Mouse (Mus musculus): Measurements from ENCODE around the gene 4933427I04Rik. TPM values are rescaled to one million over a fixed set of nuclear protein-coding genes. Genes with fewer than 3 reads are reported as not detected.

Gene 4933427I04Rik
- 0.38 TPM in 1 of 3 replicates, not detected in the others for total RNA-seq (2017)

- ATAC-seq (replicated peaks; ENCODE audit: insufficient number of reproducible peaks, low FRiP score, low TSS enrichment, poor library complexity, severe bottlenecking), result no peak
Observed at GRCm38 (mm10) chr4:123859379-123859778, at the start of gene 4933427I04Rik. TSS of gene 4933427I04Rik (plus strand) at chr4:123859679.

GRCm38 (mm10) chr4:123810475-123811295 lies 48.8 kb upstream of the 4933427I04Rik start:
- no peak for ATAC-seq (replicated peaks; ENCODE audit: insufficient number of reproducible peaks, low FRiP score, low TSS enrichment, poor library complexity, severe bottlenecking)

DNA sequence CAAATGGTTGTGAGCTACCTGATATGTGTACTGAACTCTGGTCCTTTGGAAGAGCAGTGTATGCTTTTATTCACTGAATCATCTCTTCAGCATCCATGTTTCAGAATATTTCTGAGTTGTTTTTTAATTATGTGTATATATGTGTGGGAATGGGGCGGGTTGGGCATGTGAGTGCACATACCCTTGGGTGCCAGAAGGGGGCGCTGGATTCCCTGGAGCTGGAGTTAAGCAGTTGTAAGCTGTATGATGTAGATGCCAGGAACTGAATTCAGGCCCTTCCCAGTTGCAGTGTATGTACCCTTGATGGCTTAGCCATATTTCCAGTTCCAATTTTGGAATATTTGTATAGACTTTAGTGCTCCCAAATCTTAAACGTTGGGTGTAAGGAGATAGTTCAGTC lies 47.0 kb upstream of the 4933427I04Rik start:
- no peak for ATAC-seq (replicated peaks; ENCODE audit: insufficient number of reproducible peaks, low FRiP score, low TSS enrichment, poor library complexity, severe bottlenecking)

DNA sequence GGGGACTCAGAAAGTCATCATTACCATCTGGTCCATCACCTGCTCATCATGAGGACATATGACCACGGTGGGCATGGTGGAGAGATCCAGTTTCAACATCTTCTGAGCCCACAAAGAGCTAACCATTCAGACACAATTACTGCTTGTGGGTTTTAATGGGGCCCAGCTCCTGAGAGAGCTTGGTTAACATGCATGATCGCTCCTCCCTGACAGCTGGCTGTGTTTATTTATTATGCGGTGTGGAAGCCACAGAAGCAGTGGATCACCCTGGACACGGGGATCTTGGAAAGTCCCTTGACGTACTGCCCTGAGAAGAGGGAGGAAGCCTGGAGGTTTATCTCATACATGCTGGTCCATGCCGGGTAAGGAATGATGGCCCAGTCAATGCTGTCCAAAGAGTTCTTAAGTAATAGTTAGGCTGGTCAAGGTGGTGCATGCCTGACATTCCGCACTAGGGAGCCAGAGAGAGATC lies 45.4 kb upstream of the 4933427I04Rik start:
- ATAC-seq (replicated peaks; ENCODE audit: insufficient number of reproducible peaks, low FRiP score, low TSS enrichment, poor library complexity, severe bottlenecking), result no peak

DNA sequence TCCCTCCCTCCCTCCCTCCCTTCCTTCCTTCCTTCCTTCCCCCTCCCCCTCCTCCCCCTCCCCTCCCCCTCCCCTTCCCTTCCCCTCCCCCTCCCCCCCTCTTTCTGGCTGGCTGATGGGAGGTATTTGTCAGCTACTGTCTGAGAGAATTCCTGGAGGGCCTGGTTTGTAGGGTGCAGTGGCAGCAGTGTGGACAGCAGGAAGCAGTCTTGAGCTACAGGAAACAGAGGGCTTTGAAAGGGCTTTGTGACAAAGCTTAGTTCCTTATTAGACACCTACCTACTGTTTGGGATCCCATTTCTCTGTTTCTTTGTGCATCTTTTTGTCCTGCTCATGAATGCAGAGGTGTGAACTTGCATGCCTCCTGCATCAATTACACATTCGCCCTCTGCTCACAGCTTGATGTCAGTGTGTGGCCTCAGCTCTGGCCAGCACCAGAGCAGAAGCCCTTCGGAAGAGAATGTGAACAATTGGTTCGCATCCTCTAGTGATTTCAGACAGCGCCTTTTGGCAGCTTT lies 40.3 kb upstream of the 4933427I04Rik start:
- ATAC-seq (replicated peaks; ENCODE audit: insufficient number of reproducible peaks, low FRiP score, low TSS enrichment, poor library complexity, severe bottlenecking), result no peak

GRCm38 (mm10) chr4:123842126-123842525 lies 17.4 kb upstream of the 4933427I04Rik start:
- ATAC-seq (replicated peaks; ENCODE audit: insufficient number of reproducible peaks, low FRiP score, low TSS enrichment, poor library complexity, severe bottlenecking), result no peak

GRCm38 (mm10) chr4:123856888-123857287 lies 2.6 kb upstream of the 4933427I04Rik start:
- ATAC-seq (replicated peaks; ENCODE audit: insufficient number of reproducible peaks, low FRiP score, low TSS enrichment, poor library complexity, severe bottlenecking), result no peak

DNA sequence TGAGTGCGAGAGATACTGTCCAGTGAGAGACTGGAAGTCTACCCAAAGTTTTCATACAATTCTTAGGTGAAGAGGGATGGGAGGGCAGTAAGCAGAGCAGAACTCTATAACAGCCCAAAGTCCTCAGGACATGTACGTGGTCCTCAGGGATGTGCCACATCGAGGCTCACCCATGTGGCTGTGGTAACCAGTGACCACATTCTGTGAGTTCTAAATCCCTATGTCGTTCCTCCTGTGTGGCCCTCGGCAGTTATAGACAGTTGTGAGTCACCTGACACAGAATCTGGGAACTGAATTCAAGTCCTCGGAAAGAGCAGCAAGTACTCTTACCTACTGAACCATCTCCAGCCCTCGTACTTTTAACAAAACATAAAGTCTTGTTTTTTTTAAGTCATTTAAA lies 1.4 kb upstream of the 4933427I04Rik start:
- no peak for ATAC-seq (replicated peaks; ENCODE audit: insufficient number of reproducible peaks, low FRiP score, low TSS enrichment, poor library complexity, severe bottlenecking)

GRCm38 (mm10) chr4:123859803-123860202 lies 324 bp downstream of the 4933427I04Rik start:
- ATAC-seq (replicated peaks; ENCODE audit: insufficient number of reproducible peaks, low FRiP score, low TSS enrichment, poor library complexity, severe bottlenecking), result no peak

DNA sequence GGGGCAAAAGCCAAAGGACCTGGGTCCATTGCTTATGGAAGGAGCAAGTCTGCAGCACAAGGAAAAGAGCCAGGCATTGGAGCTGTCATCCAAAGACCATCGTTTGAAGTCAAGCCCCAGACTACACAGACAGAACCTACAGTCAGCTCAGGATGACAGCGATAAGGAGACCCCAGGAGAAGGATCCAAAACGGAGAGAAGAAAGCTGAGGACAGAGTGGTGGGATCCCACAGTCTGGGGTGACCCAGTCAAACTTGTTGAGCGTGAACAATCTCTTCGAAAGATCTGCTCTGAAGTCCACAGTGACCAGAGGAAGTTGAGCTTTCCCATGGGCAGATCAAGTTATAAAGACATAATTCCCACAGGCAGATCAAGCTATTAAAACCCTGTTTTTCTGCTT lies 1.1 kb downstream of the 4933427I04Rik start:
- no peak for ATAC-seq (replicated peaks; ENCODE audit: insufficient number of reproducible peaks, low FRiP score, low TSS enrichment, poor library complexity, severe bottlenecking)

- no peak for ATAC-seq (replicated peaks; ENCODE audit: insufficient number of reproducible peaks, low FRiP score, low TSS enrichment, poor library complexity, severe bottlenecking)
Observed at GRCm38 (mm10) chr4:123893726-123894125, 34.2 kb downstream of the 4933427I04Rik start.

DNA sequence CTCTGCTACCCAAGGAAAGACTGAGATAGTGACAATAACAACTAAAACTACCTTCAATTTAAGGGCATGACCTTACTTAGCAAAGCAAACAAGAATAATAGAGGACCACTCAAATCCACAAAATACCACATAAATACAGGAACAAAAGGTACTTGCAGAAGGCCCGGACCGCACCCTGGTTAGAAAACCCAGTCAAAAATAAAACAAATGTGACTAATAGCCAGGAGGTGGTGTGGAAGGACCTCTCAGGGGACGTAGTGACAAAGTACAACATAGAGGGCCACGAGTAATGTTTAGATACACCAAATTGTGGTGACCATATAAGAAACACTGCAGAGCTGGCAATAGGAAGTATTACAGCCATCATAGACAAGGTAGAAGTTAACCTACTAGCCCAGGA lies 34.8 kb downstream of the 4933427I04Rik start:
- ATAC-seq (replicated peaks; ENCODE audit: insufficient number of reproducible peaks, low FRiP score, low TSS enrichment, poor library complexity, severe bottlenecking), result no peak

- no peak for ATAC-seq (replicated peaks; ENCODE audit: insufficient number of reproducible peaks, low FRiP score, low TSS enrichment, poor library complexity, severe bottlenecking)
Observed at GRCm38 (mm10) chr4:123898696-123899095, 39.2 kb downstream of the 4933427I04Rik start.

DNA sequence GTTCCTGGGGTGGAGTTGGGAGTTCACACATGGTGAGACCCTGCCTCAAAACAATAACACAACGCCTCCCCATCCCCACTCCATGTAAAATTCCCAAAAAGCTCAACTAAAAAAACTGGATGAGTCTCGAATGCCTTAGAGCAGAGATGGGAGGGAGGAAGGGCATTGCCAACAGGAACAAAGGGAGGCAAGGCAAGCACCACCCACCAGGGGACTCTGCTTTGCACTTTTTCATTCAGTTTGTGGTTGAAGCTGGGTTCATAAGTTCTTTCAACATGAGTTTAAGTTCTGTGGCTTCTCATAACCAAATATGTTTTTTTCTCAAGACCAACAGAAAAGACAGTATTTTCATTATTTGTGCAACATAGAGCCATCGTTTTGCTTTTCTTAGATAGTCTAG lies 44.0 kb downstream of the 4933427I04Rik start:
- ATAC-seq (replicated peaks; ENCODE audit: insufficient number of reproducible peaks, low FRiP score, low TSS enrichment, poor library complexity, severe bottlenecking), result no peak

GRCm38 (mm10) chr4:123904333-123905125 lies 45.0 kb downstream of the 4933427I04Rik start, which contains the start of gene Mycbp:
TSS of gene Mycbp (plus strand) at chr4:123904832.
- peak; percentile 98 for ATAC-seq (replicated peaks; ENCODE audit: insufficient number of reproducible peaks, low FRiP score, low TSS enrichment, poor library complexity, severe bottlenecking)

DNA sequence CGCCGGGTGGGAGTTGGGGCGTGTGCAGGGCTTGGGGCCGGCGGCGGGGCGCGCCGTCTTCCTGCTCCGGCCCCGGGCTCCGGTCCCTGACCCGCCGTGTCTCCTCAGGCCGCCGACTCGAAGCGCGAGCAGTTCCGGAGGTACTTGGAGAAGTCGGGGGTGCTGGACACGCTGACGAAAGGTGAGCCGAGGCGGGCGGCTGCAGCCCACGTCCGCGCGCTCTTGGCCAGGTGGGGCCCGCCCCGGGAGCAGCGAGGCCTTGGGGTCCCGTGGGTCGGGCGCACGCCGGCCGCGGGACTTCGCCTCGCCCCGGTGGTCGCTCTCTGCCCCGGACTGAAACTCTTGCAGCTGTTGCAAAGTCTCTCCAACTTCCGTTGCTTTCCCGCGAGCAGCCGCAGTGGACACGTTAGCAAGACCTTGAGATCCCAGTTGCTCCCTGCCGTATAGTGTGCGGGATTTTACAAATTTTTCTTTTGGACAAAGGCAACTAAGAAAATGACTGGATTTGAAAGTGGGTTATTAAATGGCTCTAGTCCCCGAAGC lies 45.7 kb downstream of the 4933427I04Rik start:
- ATAC-seq (replicated peaks; ENCODE audit: insufficient number of reproducible peaks, low FRiP score, low TSS enrichment, poor library complexity, severe bottlenecking), result no peak; the same call in 1 of the 2 replicates

DNA sequence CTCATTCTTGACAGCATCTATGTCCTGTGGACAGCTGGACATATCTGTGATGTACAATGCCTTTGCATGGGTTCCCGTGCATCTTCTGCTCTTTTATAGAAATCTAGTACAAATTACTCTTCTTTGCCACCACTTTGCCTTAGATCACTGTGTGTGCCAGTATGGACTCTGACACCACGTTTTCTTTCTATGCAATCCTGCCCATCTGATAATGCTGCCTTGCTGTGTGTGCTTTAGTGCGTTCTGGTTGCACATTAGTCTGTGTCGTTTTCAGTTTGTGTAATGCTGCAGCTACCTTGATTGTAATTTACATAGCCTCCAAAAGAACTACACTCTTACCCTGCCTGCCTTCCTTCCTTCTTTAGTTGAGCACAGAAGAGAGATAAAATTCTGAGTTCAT lies 52.0 kb downstream of the 4933427I04Rik start:
- ATAC-seq (replicated peaks; ENCODE audit: insufficient number of reproducible peaks, low FRiP score, low TSS enrichment, poor library complexity, severe bottlenecking), result no peak

DNA sequence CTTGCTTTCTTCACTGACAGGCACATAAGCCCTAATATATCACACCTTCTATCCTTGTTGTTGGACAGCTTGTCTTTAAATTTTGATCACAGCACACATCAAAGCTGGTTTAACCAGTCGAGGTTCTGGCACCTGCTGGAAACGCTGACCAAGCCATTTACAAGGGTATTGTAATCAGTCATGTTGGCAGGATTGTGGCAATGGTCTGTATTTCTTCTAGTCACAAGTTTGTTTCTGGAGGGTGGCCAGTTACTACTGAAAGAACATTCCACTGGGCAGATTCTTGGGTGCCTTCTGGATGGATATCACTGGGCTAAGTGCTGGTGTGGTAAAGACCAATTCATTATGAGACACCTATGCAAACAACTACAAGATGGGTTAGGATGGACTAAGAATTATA lies 53.0 kb downstream of the 4933427I04Rik start:
- no peak for ATAC-seq (replicated peaks; ENCODE audit: insufficient number of reproducible peaks, low FRiP score, low TSS enrichment, poor library complexity, severe bottlenecking)
